Mouse (Mus musculus): Measurements from ENCODE around the gene Map1lc3b.
"Not testable (repeated sequence)": the region's sequence is repeated elsewhere in the genome, so short reads cannot be mapped to it uniquely, and the experiment has no call there.

DNA sequence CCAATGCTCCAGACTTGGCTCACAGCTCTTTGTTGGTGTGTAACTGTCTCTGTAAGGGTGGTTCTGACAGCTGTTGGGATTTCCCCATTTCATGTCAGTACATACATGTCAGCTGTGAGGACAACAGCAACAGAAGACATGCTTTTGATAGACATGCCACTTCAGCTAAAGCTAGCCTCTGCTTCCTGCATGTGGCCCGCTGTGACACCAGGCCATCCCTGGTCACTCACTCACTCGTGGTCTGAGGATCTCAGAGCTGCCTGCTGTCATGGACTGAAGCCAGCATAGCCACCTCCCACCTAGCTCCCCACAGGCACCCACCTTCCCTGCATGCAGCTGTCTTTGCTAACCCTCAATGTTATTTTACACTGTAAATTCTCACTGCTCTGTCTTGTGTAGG is 7.3 kb downstream of the Map1lc3b start:
- not testable (repeated sequence) for TF ChIP-seq CTCF, EP300 (IDR thresholded peaks at IDR 0.05; ENCODE audit: low read depth)

Measured in liver, postnatal 0 days (tissue).